Mouse (Mus musculus) layer of hippocampus, postnatal 10 days (tissue): ENCODE data around the gene Atxn7l1. TPM values are rescaled to one million over a fixed set of nuclear protein-coding genes. Genes with fewer than 3 reads are reported as not detected.

Experiments
- DNase-seq, 2 experiments: peaks; one replicate each; pipeline ENCODE4 v3.0.0; 2021; ENCODE audit warnings: low spot score in 2 of 2
- total RNA-seq, 2 experiments: library from RNA; stranded (reverse); gene quantifications; 2 replicates each; pipeline ENCODE4 v1.2.3; 2021

The Atxn7l1 gene
- total RNA-seq, 2 experiments from 2014 or later: 46.1 to 49.8 TPM

DNA sequence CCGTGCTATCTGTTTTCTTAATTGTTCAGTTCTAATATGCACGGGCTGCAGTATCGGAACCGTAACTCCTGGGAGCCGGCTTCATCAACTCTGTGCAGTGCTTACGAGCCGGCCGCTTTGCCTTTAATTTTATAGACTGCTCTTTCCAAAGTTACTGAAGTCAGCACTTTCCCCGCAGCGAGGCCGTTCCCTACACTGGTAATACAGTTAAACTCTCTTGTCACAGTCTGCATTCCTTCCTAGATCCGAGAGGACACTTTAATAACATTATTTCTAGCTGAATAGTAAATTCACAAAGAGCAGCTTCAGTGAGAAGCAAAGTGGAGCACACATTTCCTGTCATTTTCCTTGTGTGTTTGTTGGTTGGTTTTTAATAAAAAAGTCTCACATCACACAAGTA is 124.4 kb downstream of the Atxn7l1 start:
- DNase-seq: no peak

- DNase-seq: no peak
These were observed 124.9 kb downstream of the Atxn7l1 start for GRCm38 (mm10) chr12:33272441-33272840.

GRCm38 (mm10) chr12:33273147-33273546 is 125.7 kb downstream of the Atxn7l1 start:
- no peak for DNase-seq

DNA sequence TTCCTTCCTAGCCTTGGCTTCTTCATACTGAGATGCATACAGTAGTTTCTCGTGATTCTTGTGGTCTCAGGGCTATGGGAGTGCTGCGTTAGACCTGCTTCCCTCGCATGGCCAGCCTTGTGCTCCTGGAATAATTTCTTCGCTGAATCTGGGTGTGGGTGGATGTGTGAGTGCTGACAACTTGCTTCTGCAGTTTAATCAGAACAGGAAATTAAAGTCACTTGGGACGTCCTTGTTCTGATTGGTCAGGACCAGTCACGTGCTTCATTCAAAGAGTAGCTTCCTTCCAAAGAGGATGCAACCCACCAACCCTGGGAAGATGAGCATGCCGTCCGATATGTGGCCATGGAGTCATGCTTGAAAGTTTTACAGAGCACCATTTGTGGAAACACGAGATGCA is 126.2 kb downstream of the Atxn7l1 start:
- DNase-seq: no peak

GRCm38 (mm10) chr12:33276028-33276427 is 128.5 kb downstream of the Atxn7l1 start:
- peak; percentile 22 to 35 for DNase-seq

GRCm38 (mm10) chr12:33277427-33277826 is 129.9 kb downstream of the Atxn7l1 start:
- DNase-seq: no peak

DNA sequence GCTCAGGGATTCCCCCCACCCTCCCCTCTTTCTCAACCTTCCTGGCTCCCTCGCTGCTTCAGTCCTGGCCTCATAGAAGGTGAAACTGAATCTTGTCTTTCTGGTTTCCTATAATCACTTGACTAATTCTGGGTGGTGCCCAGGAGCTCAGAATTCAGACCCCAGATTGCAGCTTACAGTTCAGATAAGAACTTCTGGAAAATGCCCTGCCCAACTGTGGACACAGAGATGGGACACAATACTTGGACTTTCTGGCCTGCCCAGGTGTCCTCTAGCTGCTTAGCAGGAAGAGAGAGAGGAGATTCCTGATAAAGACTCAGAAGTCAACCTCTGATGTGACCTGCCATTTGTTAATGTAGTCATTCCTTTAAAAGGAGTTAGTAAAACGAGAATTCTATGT is 131.7 kb downstream of the Atxn7l1 start:
- DNase-seq: no peak

DNA sequence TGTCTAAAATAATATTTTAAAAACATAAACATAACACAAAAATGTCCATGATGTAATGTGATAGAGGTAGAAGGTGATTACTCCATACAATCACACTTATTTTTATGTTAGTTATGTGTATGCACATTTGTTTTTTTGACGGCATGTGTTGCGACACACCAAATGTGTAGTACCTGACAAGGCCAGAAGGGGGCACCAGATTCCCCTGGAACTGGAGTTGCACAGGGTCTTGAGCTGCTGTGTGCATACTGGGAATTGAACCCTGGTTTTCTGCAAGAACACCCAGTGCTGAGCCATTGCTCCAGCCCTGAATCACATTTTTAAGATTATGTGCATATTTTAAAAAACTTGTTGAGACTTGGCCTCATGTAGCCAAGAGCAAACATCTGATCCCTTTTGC is 133.3 kb downstream of the Atxn7l1 start:
- peak; percentile 62 to 66 for DNase-seq

GRCm38 (mm10) chr12:33284344-33284936 is 136.9 kb downstream of the Atxn7l1 start:
- no peak for DNase-seq

GRCm38 (mm10) chr12:33285354-33285753 is 137.9 kb downstream of the Atxn7l1 start:
- no peak for DNase-seq

DNA sequence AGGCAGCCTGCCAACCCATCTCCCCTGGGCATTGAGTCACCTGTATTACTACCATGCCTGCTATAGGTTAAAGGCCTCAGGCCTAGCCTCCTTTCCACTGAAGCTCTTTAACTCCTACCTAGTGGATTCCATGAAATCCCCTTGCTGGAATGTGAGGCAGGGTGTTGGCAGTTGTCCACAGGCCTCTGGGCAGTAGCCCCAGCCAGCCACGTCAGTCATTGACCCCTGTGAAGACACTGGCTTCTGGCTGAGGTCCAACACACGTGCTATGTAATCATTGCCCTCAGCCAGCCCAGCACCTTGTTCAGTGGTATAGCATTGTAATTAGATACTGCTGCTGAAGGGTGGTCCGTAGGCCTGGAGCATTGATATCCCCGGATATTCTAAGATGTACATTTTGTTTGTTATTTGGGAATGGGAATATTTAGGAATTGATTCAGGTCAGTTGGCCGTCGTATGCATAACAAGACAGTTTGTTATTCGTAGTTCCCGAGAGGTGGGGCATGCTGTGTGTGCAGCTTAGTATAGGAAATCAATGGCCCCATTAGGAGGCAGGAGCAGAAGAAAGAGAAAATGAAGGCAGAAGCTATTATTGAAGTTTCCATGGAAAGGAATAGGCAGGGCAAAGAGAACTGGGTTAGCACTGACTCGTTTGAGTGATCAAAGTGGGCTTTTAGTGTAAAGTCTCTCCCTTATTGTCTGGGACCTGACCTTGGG is 138.6 kb downstream of the Atxn7l1 start:
- DNase-seq: no peak

GRCm38 (mm10) chr12:33287686-33288085 is 140.2 kb downstream of the Atxn7l1 start:
- DNase-seq: no peak

DNA sequence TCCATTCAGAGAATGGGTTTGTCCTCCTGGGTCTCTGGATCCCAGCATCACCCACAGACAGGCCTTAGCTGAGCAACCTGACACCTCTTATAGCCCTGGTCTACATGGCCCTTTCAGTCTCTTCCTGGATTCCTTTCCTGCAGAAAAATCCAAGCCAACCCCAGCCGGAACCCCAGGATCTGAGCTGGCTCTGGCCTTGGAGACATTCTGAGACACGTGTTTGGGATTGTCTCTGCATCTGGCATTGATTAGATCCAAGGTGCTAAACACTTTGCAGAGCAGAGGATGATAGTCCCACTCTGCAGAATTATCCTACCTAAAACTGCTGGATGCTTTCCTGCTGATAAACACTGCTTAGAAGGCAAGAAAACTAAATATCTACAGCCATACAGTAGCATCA is 141.3 kb downstream of the Atxn7l1 start:
- DNase-seq: no peak

DNA sequence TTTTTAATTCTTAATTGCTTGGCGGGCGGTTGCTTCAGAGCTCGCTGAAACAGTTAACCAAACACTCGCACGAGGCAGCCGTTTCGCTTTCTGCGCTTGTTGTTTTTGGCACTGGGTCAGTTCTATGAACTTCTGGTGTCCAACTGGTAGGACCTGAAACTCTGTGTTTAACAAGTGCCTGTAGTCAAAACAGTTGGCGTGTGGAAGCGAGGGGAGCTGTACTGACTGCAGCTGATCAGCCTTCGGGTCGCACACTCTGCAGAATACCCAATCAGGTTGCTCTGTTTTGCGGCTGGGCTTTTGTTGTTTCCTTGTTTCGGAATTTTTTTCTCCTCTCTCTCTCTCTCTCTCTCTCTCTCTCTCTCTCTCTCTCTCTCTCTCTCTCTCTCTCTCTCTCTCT is 154.6 kb downstream of the Atxn7l1 start:
- peak; percentile 44 to 47 for DNase-seq

DNA sequence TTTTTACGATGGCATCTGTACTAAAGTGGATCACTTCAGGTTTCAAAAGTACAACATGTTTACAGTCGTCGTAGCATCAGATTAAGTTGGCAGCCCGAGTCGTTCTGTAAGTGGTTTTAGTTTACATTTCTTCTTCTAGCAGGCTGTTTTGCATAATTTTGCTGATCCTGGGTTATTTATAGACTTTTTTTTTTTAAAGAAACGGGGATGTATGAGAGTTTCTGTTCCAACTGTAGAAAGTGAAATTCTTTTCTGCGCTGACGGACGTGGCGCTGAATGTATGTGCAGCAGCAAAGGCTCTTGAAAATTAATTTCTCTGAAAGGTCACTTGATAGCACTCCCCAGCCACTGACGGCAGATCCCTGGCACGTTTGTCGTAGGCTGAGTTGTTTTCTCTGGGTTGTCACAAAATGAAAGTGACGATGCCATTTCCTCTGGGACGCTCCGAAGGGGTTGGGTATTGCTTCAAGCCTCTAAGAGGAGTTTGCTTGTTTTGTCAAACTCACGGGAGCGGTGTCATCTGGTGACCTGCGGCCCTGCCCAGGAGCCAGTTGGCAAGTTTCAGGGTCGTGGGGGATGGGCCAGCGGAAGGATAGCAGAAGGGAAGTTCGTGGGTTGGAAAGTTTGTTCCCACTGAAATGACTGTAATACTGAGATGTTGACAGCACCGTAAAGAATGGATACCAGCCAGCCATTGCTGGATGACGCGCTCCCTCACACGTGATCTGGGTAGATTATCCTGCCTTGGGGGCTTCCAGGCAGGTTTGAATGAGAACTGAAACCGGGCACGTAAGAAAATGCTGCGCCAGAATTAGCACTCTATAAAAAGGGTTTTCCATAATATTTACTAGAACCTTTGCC is 155.3 kb downstream of the Atxn7l1 start:
- peak; percentile 37 to 49 for DNase-seq

DNA sequence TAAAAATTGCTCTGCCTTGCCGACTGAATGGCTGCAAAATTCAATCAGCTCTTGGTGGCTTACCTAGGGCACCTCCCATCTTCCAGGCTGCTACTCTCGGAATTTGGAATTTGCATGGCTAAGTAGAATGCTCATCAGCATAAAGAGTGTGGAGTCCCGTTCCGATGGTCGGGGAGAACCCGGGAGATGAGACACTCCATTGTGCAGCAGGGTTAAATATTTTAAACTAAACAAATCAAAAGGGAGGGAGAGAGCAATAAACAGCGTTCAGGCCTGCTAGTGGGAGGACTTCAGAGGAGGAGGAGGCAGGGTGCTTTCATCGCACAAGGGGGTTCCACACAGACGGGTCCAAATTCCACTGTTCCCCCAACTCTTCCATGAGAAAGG is 155.9 kb downstream of the Atxn7l1 start:
- DNase-seq: no peak

DNA sequence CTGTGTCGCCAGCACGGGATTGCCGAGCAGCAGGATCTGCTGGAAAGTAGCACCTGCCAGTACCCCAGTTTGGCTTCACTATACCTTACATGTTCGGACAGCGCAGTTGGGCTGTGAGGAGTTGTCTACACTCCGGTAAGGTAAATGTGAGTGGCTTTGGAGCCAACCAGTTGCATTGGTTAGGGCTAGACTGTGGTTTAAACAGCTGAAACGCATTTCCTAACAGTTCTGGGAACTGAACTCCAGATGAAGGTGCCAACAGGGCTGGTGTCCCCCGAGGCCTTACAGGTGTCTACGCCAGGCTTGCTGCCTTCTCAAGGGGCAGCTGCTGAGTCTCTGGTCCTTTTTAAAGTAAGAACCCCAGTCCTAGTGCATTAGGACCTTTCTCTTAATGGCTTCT is 157.6 kb downstream of the Atxn7l1 start:
- DNase-seq: no peak

DNA sequence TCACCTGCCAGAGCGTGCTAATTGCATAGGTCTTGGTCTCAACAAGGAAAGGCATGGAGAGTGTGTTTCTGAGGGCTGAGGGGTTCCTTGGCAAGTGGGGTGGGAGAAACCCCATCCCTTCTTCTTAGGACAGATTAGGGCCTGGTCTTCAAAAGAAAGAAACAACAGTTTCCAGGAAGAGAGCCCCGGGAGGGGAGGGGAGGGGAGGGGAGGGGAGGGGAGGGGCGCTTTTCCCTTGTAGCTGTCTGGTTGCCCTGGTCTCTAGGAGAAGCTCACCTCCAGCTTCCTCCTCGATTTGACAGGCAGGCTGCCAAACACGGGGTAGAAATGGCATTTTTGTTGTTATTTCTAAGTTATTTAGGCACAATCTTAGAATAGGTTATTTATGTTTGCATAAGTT is 159.0 kb downstream of the Atxn7l1 start:
- no peak for DNase-seq

- DNase-seq: no peak
These were observed 161.2 kb downstream of the Atxn7l1 start for GRCm38 (mm10) chr12:33308668-33309067.

DNA sequence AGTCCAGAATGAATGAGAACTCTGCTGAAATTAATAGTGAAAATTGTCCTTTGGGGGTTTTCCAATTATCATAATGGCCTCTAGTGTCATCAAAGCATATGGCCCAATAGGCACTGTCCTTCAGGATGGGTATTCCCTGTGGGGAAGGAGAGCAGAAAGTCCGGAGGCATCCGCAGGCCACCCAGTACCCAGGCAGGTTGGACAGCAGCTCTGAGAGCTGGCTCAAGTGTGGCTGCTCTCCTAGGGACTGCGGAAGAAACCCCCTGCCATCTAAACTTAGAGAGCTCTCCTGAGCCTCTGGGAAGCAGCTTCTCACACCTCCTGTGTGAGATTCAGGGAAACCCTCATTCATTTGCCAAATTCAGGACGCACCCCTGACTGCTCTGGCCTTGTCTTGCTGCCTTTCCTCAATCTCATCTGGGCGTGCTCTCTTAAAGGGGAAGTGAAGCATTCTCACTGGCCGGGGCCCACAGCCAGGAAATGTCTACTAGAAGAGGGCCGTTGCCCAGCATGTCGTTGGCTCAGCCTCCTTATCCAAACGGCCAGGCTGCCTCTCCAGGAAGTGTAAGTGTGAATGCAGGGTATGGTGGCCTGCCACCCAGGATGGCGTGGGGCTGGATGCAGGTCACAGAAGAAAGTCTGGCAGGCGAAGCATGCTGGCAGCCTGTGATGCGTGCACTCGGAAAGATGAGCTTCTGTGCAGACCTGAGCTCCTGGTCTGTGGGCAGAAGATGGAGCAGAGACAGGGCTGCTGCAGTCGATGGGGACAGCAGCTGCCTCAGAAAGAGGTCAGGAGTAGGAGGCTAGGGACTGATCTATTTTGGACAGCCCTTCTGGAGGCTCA is 166.6 kb downstream of the Atxn7l1 start:
- peak; percentile 49 to 64 for DNase-seq

DNA sequence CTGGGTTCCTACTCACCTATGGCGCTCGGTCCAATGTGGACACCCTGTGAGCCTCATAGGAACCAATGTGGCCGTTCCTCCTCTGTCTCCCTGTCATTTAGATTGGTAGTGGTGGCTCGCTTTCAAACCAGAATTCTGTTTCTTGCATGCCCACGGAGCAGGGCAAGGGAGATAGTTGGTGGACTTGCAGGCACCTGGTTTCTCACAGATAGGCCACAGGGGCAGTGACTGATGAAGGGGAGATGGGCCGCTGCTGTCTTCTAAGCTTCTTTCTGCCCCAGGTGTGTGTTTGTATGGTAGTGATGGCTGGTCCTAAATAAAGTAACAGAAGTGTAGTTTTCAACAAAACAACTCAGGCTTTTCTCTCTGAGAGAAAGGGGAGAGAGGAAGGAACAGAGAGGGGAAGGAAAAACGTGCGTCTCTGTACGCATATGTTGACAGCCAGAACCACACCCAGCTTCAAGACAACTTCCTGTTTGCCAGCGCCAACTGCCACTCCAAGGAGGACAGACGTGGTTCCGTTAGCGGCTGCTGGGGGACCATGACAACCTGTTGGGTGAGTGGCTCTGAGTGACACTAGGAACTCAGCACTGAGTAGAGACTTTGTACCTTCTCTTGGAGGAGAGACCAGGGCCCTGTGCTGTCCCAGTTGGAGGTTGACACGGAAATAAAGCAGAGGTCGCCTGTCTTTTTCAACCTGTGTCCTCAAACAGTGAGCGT is 167.6 kb downstream of the Atxn7l1 start:
- DNase-seq: no peak
